Mouse (Mus musculus): Measurements from ENCODE around the gene Cttnbp2nl.

Cttnbp2nl gene

GRCm38 (mm10) chr3:105052937-105053697 lies at the start of gene Cttnbp2nl:
Gene Cttnbp2nl, minus strand, starts transcription at chr3:105053146.
- DNase-seq, result peak; percentile 99

DNA sequence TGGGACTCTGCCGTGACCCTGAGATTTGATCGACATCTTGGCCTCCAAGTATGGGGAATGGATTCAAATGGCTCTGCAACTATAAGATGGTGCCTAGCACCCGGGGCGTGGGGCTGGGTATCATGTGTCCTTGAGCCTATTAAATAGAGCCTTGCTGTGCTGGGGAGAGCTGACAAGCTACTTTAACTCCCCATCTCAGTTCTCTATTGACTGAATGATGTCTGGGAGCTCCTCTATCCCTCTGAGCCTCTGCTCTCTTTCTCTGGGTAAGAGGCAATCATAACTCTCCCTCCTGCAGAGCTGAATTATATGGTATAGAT lies 47.3 kb upstream of the Cttnbp2nl start:
- no peak for DNase-seq

GRCm38 (mm10) chr3:105099526-105100269 lies 46.8 kb upstream of the Cttnbp2nl start:
- DNase-seq, result peak in 1 of 2 experiments; percentile 6

GRCm38 (mm10) chr3:105097581-105097980 lies 44.6 kb upstream of the Cttnbp2nl start:
- DNase-seq, result no peak

GRCm38 (mm10) chr3:105095026-105095425 lies 42.1 kb upstream of the Cttnbp2nl start:
- no peak for DNase-seq

DNA sequence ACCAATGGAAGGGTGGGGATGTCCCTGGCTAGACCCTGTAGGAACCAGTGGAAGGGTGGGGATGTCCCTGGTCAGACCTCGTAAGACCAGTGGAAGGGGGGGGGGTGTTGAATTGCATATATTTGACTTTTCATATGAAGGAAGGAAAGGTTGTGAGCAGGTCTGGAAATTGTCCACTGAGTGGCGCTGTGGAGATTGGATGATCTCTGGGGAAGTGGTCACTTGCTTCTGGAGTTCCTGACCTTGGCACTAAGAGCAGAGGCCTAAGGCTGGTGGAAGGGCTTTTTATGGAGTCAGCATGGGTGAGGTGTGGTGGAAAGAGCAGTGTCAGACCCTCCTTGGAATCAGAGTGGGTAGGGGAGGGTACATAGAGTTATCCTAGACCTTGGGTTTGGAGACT lies 41.5 kb upstream of the Cttnbp2nl start:
- peak in 1 of 2 experiments; percentile 40 for DNase-seq

DNA sequence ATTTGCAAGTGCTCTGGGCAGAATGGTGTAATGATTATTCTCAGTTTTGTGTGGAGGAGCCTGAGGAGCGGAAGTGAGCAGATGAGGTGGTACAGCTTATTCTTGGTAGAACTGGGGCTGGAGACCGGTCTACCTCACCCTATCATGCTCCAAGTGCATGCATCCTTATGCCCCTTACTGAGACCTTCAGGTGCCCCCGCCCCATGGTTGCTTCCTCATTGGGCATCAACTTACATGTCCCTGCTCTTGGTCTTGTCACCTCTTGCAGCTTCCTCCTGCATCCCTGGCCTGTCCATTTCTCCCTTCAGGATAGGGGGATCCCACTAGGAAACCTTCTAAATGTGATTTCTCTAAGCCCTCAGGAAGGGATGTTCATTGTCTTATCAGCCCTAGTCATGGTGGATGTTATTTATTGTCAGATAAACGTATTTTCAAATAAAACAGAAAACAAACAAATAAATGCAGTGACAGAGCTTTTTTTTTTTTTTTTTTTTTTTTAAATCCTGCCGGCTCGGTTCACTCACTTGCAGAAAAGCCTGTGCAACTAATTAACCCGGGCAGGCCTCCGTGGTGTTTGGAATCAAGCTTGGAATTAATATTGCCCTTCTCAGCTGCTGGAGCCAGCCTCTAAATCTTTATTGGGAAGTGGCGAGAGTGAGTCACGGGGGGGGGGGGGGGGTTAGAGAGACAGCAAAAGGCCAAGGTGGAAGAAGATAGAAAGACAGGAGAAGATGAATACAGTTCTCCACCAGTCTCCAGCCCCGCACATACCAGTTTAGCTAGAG lies 40.0 kb upstream of the Cttnbp2nl start:
- DNase-seq, result peak; percentile 29 to 53

DNA sequence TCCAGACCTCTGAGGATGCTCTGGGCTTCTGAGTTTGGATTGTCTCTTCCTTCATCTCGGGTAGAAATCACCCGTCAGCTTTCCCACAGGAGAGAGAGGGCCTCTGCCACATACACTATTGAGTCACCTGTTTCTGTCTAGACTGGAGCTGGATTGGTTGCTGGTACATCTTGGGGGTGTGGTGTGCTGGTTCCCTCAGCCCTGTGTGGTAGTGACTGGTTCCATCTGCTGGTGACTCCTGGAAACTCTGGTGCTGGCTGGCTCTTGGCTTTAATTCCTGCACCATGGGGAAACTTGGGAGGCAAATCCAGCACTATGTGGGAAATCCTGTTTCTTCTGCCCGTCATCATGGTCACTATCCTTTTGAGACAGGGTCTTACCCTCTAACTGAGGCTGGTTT lies 38.0 kb upstream of the Cttnbp2nl start:
- peak; percentile 53 to 77 for DNase-seq

DNA sequence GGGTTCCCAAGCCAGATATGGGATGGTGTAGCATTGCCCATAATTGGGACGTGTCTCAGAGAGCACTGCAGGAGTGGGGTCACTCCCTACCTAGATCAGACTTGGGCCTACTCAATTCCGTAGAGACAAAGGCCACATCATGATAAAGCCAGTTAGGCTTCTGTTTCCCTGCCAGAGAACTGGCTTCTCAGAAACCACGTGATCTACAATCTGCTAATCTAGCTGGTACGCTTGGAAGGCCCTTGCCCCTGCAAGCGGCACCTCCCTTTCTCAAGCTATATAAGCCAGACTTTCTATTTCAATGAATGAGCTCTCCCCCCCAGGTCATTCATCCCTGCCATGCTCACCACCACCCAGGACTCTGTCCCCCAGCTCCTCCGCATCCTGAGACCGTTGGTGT lies 37.2 kb upstream of the Cttnbp2nl start:
- no peak for DNase-seq

GRCm38 (mm10) chr3:105088638-105089037 lies 35.7 kb upstream of the Cttnbp2nl start:
- peak in 1 of 2 experiments; percentile 33 for DNase-seq

- peak; percentile 59 to 65 for DNase-seq
These were observed 34.4 kb upstream of the Cttnbp2nl start for GRCm38 (mm10) chr3:105087344-105087743.

DNA sequence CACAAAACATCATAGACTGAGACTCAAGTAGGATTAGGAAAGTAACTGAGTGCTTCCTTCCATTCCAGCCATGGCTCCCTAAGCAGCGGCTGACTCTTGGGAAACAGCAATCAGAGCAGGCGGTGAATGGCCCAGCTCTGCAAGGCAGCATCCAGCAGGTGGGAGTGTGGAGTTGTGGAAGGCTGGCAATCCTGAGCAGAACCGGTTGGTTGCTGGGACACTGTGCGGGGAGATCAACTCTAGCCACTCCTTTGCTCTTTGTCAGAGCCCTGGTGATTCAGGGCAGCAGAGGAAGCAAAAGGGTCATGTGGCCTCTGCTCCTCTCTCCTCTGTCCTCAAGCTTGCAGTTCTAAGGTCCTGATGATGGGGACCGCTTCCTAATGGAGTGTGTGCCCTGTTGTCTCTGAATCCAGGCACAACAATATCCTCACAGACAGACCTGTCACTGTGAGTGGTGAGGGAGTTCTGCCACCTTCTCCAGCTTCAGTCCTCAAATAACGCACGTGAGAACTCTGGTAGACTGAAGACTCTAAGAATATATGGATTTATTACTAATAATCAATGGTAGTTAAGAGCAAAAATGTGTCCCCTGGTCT lies 25.4 kb upstream of the Cttnbp2nl start:
- DNase-seq, result peak; percentile 63 to 90

DNA sequence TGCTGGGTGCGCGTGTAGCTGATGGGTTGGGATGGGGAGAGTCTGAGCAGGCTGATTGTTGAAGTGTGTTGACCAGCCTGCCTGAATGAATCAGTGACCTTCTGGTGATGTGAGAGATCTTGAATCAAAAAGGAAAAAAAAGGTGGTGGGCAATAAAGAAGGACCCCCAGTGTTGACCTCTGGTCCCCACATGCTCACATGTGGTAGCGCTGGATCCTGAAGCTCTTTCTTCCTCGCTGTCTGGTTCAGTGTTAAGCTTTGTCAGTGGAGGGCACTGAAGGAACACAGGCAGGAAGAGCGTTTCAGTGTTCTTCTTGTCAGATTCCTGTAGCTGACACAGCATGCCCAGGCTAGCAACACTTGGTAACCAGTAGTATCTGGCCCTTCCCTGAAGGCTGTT lies 22.9 kb upstream of the Cttnbp2nl start:
- DNase-seq, result no peak

GRCm38 (mm10) chr3:105072536-105072935 lies 19.6 kb upstream of the Cttnbp2nl start:
- DNase-seq, result no peak

DNA sequence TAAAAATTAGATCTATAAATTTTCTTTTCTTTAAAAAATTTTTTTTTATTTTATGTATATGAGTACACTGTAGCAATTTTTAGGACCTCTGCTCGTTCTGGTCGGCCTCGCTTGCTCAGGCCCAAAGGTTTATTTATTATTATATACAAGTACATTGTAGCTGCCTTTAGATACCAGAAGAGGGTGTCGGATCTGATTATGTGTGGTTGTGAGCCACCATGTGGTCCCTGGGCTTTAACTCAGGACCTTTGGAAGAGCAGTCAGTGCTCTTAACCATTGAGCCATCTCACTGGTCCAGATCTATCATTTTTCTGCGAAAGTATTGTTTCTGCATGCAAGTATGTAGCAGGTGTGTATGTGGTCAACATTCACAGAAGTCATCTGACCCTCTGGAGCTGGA lies 18.3 kb upstream of the Cttnbp2nl start:
- no peak for DNase-seq

- DNase-seq, result no peak
These were observed 17.6 kb upstream of the Cttnbp2nl start for GRCm38 (mm10) chr3:105070553-105070952.

- DNase-seq, result no peak
These were observed 13.6 kb upstream of the Cttnbp2nl start, which contains the start of gene 4930564D02Rik for GRCm38 (mm10) chr3:105066544-105066943. Gene 4930564D02Rik, plus strand, starts transcription at chr3:105066844.

DNA sequence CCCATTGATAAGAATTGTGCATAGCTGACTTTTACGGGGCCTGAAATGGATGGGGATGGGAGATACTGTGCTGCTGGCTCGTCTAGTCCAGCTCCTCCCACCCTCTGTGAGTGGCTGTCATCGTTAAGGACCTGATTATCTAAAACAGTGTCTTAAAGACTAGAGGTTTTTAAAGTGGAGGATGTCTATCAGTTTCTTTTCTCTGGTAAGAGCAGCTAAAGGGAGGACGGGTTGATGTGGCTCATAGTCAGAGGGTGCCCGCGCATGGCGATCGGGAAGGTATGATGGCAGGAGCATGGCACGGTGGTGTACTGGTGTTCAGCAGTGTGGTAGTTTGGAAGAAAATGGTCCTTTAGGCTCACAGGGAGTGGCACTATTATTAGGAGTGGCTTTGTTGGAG lies 9.7 kb upstream of the Cttnbp2nl start:
- DNase-seq, result no peak

DNA sequence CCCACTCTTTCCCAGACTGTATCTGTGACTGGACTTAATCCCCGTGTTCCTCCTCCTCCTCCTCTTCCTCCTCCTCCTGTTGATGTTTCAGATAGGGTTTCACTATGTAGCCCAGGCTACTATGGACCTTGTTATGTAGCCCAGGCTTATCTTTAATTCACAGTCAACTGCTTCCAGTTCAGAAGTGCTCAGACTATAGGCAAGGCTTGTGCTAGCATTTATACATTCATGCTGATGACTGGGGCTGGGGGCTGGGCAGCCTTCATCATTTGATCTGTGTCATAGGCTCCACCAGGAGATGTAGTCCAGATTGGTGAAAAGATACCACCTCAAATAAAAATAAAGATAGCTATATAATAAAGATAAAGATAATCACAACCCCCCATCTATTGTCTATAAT lies 9.0 kb upstream of the Cttnbp2nl start:
- DNase-seq, result no peak

GRCm38 (mm10) chr3:105061496-105061895 lies 8.6 kb upstream of the Cttnbp2nl start:
- no peak for DNase-seq

- DNase-seq, result no peak
These were observed 8.0 kb upstream of the Cttnbp2nl start for GRCm38 (mm10) chr3:105060992-105061391.

GRCm38 (mm10) chr3:105059911-105060310 lies 7.0 kb upstream of the Cttnbp2nl start:
- no peak for DNase-seq
